Mouse (Mus musculus) ES-E14 (cell line): Measurements from ENCODE around the gene Defb11. TPM values are rescaled to one million over a fixed set of nuclear protein-coding genes. Genes with fewer than 3 reads are reported as not detected.

Experiments
- total RNA-seq: library from RNA; depleted of rRNA; stranded (reverse); fragments of 300-350 nt; gene quantifications from 2 replicates; pipeline ENCODE4 v1.2.3, GENCODE M21; 2012; rRNA removed

Defb11 gene
- total RNA-seq, 1 experiment, result not detected

Other genes with a start within 250 kb of the Defb11 start
- not detected in 2 replicates for gene Defa34, start 240.6 kb downstream of the Defb11 start, total RNA-seq
- gene AY761184, start 202.8 kb downstream of the Defb11 start, total RNA-seq, result not detected in 2 replicates
- not detected in 2 replicates for gene Defa24, start 171.9 kb downstream of the Defb11 start, total RNA-seq
- gene Defb50, start 82.9 kb downstream of the Defb11 start, total RNA-seq, result not detected in 2 replicates
- not detected in 2 replicates for gene Defb2, start 66.5 kb downstream of the Defb11 start, total RNA-seq
- not detected in 2 replicates for gene Defb10, start 47.5 kb downstream of the Defb11 start, total RNA-seq
- gene Defb9, start 21.0 kb downstream of the Defb11 start, total RNA-seq, result not detected in 2 replicates
- gene Defb15, start 26.3 kb upstream of the Defb11 start, total RNA-seq, result not detected in 2 replicates
- gene Defb35, start 31.9 kb upstream of the Defb11 start, total RNA-seq, result not detected in 2 replicates
- not detected in 2 replicates for gene Defb13, start 40.4 kb upstream of the Defb11 start, total RNA-seq
- gene Fam90a1a, start 52.3 kb upstream of the Defb11 start, total RNA-seq, result 0.21 TPM in 1 of 2 replicates, not detected in the other
- gene Ccdc70, start 63.4 kb upstream of the Defb11 start, total RNA-seq, result not detected in 2 replicates
- 3.2 and 5.3 TPM in 2 replicates for gene Atp7b, start 153.9 kb upstream of the Defb11 start, total RNA-seq
- 44.7 and 55.4 TPM in 2 replicates for gene Alg11, start 154.3 kb upstream of the Defb11 start, total RNA-seq
- gene Nek5, start 218.6 kb upstream of the Defb11 start, total RNA-seq, result not detected in 2 replicates